Mouse (Mus musculus) spleen, postnatal 0 days (tissue): ENCODE data around the gene Nbr1. TPM values are rescaled to one million over a fixed set of nuclear protein-coding genes. Genes with fewer than 3 reads are reported as not detected.

ENCODE experiments used
- polyA plus RNA-seq: library from polyadenylated mRNA; unstranded; fragments of >200 nt; fragmentation: Nextera tagmentation; extraction: Ambion mirVana; gene quantifications from 2 replicates; pipeline ENCODE4 v1.2.1, GENCODE M21; 2015

The Nbr1 gene
- polyA plus RNA-seq = 29.5 and 31.5 TPM in 2 replicates

DNA sequence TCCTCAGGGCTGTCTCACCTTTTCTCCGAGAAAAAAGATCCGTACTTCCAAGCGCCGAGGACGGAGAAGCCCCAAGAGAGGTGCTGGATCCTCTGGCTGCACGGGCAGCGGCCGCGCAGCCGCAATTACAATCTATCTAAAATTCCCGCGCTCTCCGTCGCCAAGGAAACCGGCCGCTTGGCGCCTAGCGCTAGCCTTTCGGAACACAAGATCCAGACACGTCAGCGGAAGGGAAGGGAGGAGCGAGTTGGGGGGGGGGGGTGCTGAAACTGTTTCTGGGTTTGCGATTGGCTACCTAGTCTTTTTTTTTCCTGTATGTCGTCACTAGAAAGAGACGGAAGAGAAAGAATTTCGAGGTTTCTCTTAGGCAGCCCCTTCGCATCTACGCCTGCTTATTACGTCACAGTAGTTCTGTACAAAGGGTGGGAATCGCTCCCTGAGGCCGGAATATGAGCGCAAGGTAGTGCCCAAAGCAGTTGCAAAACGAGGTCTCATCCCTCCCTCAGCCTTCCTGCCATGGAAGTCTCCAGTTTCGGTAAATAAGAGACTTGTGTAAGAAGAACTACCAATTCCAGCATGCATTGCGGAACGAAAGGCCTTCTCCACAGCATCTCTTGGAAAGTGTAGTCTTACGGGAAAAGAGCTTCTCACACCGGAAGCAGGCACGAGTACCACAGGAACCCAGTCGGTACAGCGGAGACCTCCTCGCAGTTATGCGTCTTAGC is at the start of gene Nbr1, which contains the start of gene Brca1:
TSS of gene Nbr1 (plus strand) at position 399 of the 725 bp plus-strand sequence.
TSS of gene Brca1 (minus strand) at position 205 of the 725 bp plus-strand sequence.

DNA sequence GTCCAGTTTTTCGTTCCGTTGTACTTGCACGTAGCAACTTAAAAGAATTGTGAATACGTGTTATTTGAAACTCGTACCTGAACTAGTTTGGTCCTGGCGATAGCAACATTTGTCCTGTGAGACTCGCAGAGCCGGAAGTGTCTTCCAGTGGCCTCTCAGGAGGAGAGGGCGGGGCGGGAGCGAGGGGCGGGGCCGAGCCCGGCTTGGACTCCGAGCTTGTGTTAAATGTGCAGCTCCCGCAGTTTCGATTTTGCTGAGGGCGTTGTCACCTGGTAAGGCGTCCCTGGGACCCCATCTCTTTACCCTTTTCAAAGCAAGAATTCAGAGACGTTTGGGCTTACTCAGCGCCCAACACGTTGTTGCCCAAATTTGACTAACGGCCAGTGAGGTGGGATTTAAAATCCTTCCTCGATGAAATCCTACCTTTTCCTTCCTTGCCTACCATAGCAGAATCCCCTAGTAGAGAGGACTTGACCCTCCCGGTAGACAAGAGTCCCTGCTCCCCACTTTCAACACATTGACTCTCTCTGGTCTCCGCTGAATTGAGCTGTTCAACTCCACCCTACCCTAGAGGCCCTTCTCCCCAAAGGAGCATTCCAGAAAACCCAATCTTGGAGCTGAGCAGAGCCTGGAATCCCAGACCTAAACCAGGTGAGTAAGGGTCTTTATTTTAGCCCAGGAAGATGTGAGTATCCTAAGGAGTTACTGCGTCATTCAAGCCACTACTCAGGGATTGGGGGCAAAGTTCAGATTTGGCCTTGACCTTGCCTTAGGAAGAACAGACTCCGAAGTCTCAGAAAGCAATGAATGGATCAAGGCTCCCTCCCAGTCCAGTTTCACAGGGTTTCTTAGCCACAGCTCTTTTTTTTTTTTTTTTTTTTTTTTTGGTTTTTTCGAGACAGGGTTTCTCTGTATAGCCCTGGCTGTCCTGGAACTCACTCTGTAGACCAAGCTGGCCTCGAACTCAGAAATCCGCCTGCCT is 30.4 kb downstream of the Nbr1 start, which contains the start of gene Tmem106a:
TSS of gene Tmem106a (plus strand) at position 189 of the 982 bp plus-strand sequence.

DNA sequence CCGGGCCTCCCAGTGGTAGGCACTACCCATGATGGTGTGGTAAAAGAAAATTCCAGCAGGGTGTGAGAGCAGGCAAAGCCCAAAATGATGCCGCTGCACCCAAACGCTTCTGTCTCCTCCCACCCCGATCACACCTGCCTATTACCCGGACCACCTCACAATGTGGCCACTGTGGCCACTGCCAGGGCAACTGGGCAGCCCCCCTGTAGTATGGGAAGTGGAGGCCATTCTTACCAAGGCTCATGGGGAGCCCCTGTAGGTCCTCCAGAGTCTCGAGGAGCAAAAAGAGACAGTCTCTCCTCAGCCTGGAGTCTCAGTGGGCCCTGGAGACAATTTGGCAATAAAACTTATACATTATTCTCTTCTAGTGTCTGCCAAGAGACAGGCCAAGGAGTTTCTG is 47.2 kb downstream of the Nbr1 start, which contains the start of gene Gm11634:
TSS of gene Gm11634 (minus strand) at position 101 of the 400 bp plus-strand sequence.

DNA sequence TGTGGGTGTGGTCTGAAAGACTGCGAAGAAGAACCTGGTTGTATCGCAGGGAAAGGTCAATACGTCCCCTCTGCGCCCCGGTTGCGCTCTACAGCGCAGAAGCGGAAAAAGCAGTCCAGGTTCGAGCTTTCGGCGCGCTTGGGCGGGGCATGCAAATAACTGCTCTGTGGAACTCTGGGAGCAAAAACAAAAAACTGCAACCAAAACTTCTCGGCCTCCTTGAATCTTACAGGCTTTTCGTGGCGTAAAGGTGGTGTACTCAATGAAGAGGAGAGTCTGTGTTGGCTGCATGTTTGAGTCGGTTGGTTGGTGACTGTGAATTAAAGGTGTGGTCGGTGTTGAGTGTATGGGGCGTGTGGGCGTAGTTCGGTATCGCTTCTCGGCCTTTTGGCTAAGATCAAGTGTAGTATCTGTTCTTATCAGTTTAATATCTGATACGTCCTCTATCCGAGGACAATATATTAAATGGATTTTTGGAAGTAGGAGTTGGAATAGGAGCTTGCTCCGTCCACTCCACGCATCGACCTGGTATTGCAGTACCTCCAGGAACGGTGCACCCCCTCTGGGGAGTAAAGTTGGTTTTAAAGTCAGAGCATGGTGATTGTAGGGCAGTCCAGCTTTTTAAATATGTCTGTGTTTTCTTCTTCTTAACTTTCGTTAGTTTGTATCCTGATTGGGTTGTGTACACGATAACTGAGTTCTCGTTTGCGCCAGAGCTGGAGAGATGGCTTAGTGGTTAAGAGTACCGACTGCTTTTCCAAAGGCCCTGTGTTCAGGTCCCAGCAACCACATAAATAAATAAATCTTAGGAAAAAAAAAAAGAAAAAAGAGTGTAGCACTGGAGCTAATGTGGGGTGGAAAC is 75.3 kb downstream of the Nbr1 start, which contains the start of gene Rdm1:
TSS of gene Rdm1 (plus strand) at position 201 of the 862 bp plus-strand sequence.

Other genes with a start within 250 kb of the Nbr1 start
- 104 and 112 TPM in 2 replicates for gene Becn1, start 249.9 kb upstream of the Nbr1 start, polyA plus RNA-seq
- 134 and 137 TPM in 2 replicates for gene Psme3, start 235.9 kb upstream of the Nbr1 start, polyA plus RNA-seq
- 1.8 and 2.0 TPM in 2 replicates for gene Aoc2, start 227.1 kb upstream of the Nbr1 start, polyA plus RNA-seq
- gene Aoc3, start 221.5 kb upstream of the Nbr1 start, polyA plus RNA-seq = 0.78 and 0.86 TPM in 2 replicates
- gene G6pc, start 184.6 kb upstream of the Nbr1 start, polyA plus RNA-seq = 0.06 TPM in 1 of 2 replicates, not detected in the other
- 43.7 and 47.7 TPM in 2 replicates for gene Aarsd1, start 134.5 kb upstream of the Nbr1 start, polyA plus RNA-seq
- 2.0 and 2.8 TPM in 2 replicates for gene Gm27029, start 127.4 kb upstream of the Nbr1 start, polyA plus RNA-seq
- gene Rundc1, start 127.1 kb upstream of the Nbr1 start, polyA plus RNA-seq = 6.6 and 7.2 TPM in 2 replicates
- gene Ptges3l, start 126.8 kb upstream of the Nbr1 start, polyA plus RNA-seq = 2.0 and 2.4 TPM in 2 replicates
- gene Rpl27, start 109.9 kb upstream of the Nbr1 start, polyA plus RNA-seq = 369 and 411 TPM in 2 replicates
- 42.2 and 52.3 TPM in 2 replicates for gene Ifi35, start 103.7 kb upstream of the Nbr1 start, polyA plus RNA-seq
- 3.2 and 5.3 TPM in 2 replicates for gene Rnd2, start 87.2 kb upstream of the Nbr1 start, polyA plus RNA-seq
- 21.8 and 28.0 TPM in 2 replicates for gene Vat1, start 85.9 kb upstream of the Nbr1 start, polyA plus RNA-seq
- gene Brca1, start 194 bp upstream of the Nbr1 start, polyA plus RNA-seq = 11.9 and 16.4 TPM in 2 replicates
- 5.6 and 7.6 TPM in 2 replicates for gene Tmem106a, start 30.1 kb downstream of the Nbr1 start, polyA plus RNA-seq
- gene Gm11634, start 47.1 kb downstream of the Nbr1 start, polyA plus RNA-seq = 0.23 TPM in 1 of 2 replicates, not detected in the other
- 14.6 and 19.7 TPM in 2 replicates for gene Rdm1, start 75.0 kb downstream of the Nbr1 start, polyA plus RNA-seq
- gene Arl4d, start 113.4 kb downstream of the Nbr1 start, polyA plus RNA-seq = 3.3 and 3.7 TPM in 2 replicates
- 24.7 and 24.9 TPM in 2 replicates for gene Dhx8, start 180.8 kb downstream of the Nbr1 start, polyA plus RNA-seq
- 0.49 and 0.59 TPM in 2 replicates for gene Etv4, start 233.2 kb downstream of the Nbr1 start, polyA plus RNA-seq